Mouse (Mus musculus): ENCODE measurements around the gene Peli2. TPM values are rescaled to one million over a fixed set of nuclear protein-coding genes. Genes with fewer than 3 reads are reported as not detected.
A peak's percentile ranks its signal among the peaks of the same experiment; 100 is the strongest.

Peli2 gene
- polyA plus RNA-seq, 1 experiment from 2014 or later: 4.6 TPM

DNA sequence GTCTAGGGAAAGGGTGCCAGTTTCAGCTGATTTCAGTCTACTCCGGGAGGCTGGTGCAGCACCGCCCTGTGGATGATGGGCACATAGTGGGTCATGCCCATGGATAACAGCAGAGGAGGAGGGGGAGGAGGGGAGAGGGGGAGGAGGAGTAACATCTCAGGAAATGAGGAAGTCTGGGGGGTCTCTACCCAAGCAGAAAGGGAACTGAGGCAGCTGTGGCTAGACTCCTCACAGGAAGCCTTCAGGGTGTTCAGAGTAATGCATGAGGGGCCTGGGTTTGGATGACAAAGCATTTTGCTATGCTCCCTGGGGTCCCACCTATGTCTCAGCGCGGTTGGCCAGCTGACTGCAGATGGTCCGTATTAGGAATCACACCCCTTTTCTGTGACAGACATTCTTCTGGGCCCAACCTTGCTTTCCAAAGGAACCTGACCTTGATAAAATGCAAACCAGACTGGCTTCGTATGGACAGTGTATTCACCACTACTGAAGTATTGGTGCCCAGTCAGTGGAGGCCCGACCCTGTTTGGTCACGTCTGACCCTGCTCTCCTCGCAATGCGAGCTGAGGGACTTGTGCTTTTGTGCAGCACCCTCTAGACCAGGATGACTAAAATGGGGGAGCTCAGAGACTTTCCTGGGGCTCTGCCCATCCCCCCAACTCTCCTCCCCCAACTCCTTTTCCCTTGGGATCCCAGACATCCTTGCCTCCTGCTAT lies 182.0 kb downstream of the Peli2 start:
- WGBS: 85% methylated on average over 10 of the region's 10 CpGs
- Histone ChIP-seq H3K4me2 (ENCODE audit: low read length) (no peak overlapping the region), H3K4me3 (ENCODE audit: low read depth, low read length) (no peak overlapping the region), H3K36me3 (ENCODE audit: control insufficient read depth, insufficient read depth, low read length) (no peaks in the 10 kb centered on the region), H3K27ac (ENCODE audit: low read length) (no peak overlapping the region), H3K9me3 (replicated peaks; ENCODE audit: control insufficient read depth, low read length, poor library complexity, severe bottlenecking) (no peaks in the 10 kb centered on the region; the same call in 1 of the 2 replicates), H3K4me1 (ENCODE audit: control insufficient read depth, insufficient read depth, low read length) (no peaks in the 10 kb centered on the region), H3K27me3 (ENCODE audit: control insufficient read depth, insufficient read depth, low read depth, low read length) (no peaks in the 10 kb centered on the region), H3K9ac (ENCODE audit: low read depth, low read length) (no peak overlapping the region)
- ATAC-seq: no peak

DNA sequence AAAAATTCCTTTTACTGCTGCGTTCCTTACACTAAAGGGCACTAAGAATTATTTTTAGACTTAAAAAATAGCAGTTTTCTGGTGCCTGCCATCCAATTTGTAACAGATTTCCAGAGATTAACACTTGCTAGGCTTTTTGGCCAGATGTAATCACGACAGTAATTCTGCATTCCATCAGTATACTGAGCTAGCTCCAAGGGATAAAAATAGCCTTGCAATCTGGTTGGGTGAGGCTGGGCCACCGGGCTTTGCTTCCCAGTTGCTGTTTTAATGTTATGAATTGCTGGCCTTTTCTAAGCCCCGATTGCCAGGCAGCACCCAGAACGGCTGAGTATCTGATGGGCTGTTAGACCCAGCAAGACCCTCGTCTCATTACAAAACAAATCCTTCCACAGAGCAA lies 182.6 kb downstream of the Peli2 start:
- Histone ChIP-seq H3K9me3 (replicated peaks; ENCODE audit: control insufficient read depth, low read length, poor library complexity, severe bottlenecking) (no peaks in the 10 kb centered on the region; the same call in 1 of the 2 replicates), H3K27me3 (ENCODE audit: control insufficient read depth, insufficient read depth, low read depth, low read length) (no peaks in the 10 kb centered on the region), H3K36me3 (ENCODE audit: control insufficient read depth, insufficient read depth, low read length) (no peaks in the 10 kb centered on the region), H3K27ac (ENCODE audit: low read length) (no peak overlapping the region), H3K4me3 (ENCODE audit: low read depth, low read length) (no peak overlapping the region), H3K4me1 (ENCODE audit: control insufficient read depth, insufficient read depth, low read length) (no peaks in the 10 kb centered on the region), H3K9ac (ENCODE audit: low read depth, low read length) (no peak overlapping the region), H3K4me2 (ENCODE audit: low read length) (no peak overlapping the region)
- ATAC-seq: no peak
- 56% methylated on average over 6 of the region's 6 CpGs for WGBS

DNA sequence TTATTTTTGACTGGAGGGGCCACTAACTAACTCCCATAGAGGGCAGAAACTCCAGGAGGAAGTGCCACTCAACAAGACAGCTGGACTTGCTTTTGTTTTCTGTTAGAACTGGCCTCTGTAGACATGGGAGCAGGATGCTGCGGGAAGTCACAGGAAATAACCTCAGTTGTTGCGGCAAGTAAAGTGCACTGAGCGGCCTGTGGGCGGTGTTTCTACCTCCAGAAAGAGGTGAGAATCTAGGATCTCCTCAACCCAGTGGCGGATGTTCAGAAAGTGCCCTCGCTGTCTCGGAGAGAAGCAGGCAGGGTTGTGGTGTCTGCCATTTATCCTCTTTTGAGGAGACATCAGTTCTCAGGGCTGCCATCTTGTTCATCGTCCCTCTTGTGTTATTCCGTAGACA lies 183.2 kb downstream of the Peli2 start:
- 94% methylated on average over 9 of the region's 9 CpGs for WGBS
- Histone ChIP-seq H3K27ac (ENCODE audit: low read length) (no peak overlapping the region), H3K4me2 (ENCODE audit: low read length) (no peak overlapping the region), H3K4me3 (ENCODE audit: low read depth, low read length) (no peak overlapping the region), H3K4me1 (ENCODE audit: control insufficient read depth, insufficient read depth, low read length) (no peaks in the 10 kb centered on the region), H3K27me3 (ENCODE audit: control insufficient read depth, insufficient read depth, low read depth, low read length) (no peaks in the 10 kb centered on the region), H3K9ac (ENCODE audit: low read depth, low read length) (no peak overlapping the region), H3K9me3 (replicated peaks; ENCODE audit: control insufficient read depth, low read length, poor library complexity, severe bottlenecking) (no peaks in the 10 kb centered on the region; the same call in 1 of the 2 replicates), H3K36me3 (ENCODE audit: control insufficient read depth, insufficient read depth, low read length) (no peaks in the 10 kb centered on the region)
- ATAC-seq: no peak

- Histone ChIP-seq H3K4me3 (ENCODE audit: low read depth, low read length) (no peak overlapping the region), H3K9ac (ENCODE audit: low read depth, low read length) (no peak overlapping the region), H3K27me3 (ENCODE audit: control insufficient read depth, insufficient read depth, low read depth, low read length) (no peaks in the 10 kb centered on the region), H3K27ac (ENCODE audit: low read length) (no peak overlapping the region), H3K4me1 (ENCODE audit: control insufficient read depth, insufficient read depth, low read length) (no peaks in the 10 kb centered on the region), H3K4me2 (ENCODE audit: low read length) (no peak overlapping the region), H3K9me3 (replicated peaks; ENCODE audit: control insufficient read depth, low read length, poor library complexity, severe bottlenecking) (no peaks in the 10 kb centered on the region), H3K36me3 (ENCODE audit: control insufficient read depth, insufficient read depth, low read length) (no peaks in the 10 kb centered on the region)
- WGBS: 64% methylated on average over 3 of the region's 3 CpGs
- no peak for ATAC-seq
Measured at GRCm38 (mm10) chr14:48313234-48313633, 192.6 kb downstream of the Peli2 start.

DNA sequence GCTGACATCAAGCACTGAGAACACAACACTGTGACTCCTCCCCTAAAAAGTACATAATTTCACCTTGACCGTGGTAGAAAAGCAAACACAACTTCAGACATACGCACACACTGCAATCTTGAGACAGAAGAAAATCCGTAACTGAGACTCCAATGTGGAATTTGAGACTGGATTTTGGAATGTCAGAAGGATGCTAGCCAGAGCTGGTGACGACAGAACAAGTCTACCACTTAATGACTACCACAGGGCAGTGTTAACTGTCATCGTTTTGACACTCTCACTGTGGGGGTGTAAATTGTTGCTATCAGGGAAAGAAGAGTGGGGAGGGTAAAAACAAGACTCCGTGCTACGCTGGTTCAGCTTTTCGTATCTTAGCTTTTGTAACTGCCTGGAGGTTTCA lies 195.8 kb downstream of the Peli2 start:
- 80% methylated on average over 8 of the region's 8 CpGs for WGBS
- Histone ChIP-seq H3K27ac (ENCODE audit: low read length) (no peak overlapping the region), H3K9ac (ENCODE audit: low read depth, low read length) (no peak overlapping the region), H3K4me3 (ENCODE audit: low read depth, low read length) (no peak overlapping the region), H3K4me1 (ENCODE audit: control insufficient read depth, insufficient read depth, low read length) (no peaks in the 10 kb centered on the region), H3K4me2 (ENCODE audit: low read length) (no peak overlapping the region), H3K9me3 (replicated peaks; ENCODE audit: control insufficient read depth, low read length, poor library complexity, severe bottlenecking) (no peaks in the 10 kb centered on the region), H3K36me3 (ENCODE audit: control insufficient read depth, insufficient read depth, low read length) (no peaks in the 10 kb centered on the region), H3K27me3 (ENCODE audit: control insufficient read depth, insufficient read depth, low read depth, low read length) (no peaks in the 10 kb centered on the region)
- no peak for ATAC-seq

GRCm38 (mm10) chr14:48323771-48324459 lies 203.3 kb downstream of the Peli2 start:
- Histone ChIP-seq H3K27ac (ENCODE audit: low read length) (no peak overlapping the region), H3K9ac (ENCODE audit: low read depth, low read length) (no peak overlapping the region), H3K4me1 (ENCODE audit: control insufficient read depth, insufficient read depth, low read length) (peaks cover 2% of the 10 kb centered on the region; the same call in 1 of the 2 replicates), H3K4me3 (ENCODE audit: low read depth, low read length) (no peak overlapping the region), H3K9me3 (replicated peaks; ENCODE audit: control insufficient read depth, low read length, poor library complexity, severe bottlenecking) (no peaks in the 10 kb centered on the region), H3K4me2 (ENCODE audit: low read length) (peak overlapping the region; percentile 28), H3K27me3 (ENCODE audit: control insufficient read depth, insufficient read depth, low read depth, low read length) (no peaks in the 10 kb centered on the region), H3K36me3 (ENCODE audit: control insufficient read depth, insufficient read depth, low read length) (no peaks in the 10 kb centered on the region)
- peak; percentile 70; the same call in 1 of the 2 replicates for ATAC-seq
- WGBS: 64% methylated on average over 18 of the region's 18 CpGs

GRCm38 (mm10) chr14:48324460-48324850 lies 203.8 kb downstream of the Peli2 start:
- no peaks in the 10 kb centered on the region for H3K9me3 ChIP-seq (replicated peaks; ENCODE audit: control insufficient read depth, low read length, poor library complexity, severe bottlenecking)
- H3K27ac ChIP-seq (ENCODE audit: low read length): no peak overlapping the region
- no peak overlapping the region for H3K4me3 ChIP-seq (ENCODE audit: low read depth, low read length)
- no peaks in the 10 kb centered on the region for H3K36me3 ChIP-seq (ENCODE audit: control insufficient read depth, insufficient read depth, low read length)
- ATAC-seq: peak; percentile 42; the same call in 1 of the 2 replicates
- WGBS: 88% methylated on average over 4 of the region's 4 CpGs
- H3K9ac ChIP-seq (ENCODE audit: low read depth, low read length): no peak overlapping the region
- H3K27me3 ChIP-seq (ENCODE audit: control insufficient read depth, insufficient read depth, low read depth, low read length): no peaks in the 10 kb centered on the region
- peaks cover 2% of the 10 kb centered on the region; the same call in 1 of the 2 replicates for H3K4me1 ChIP-seq (ENCODE audit: control insufficient read depth, insufficient read depth, low read length)
- H3K4me2 ChIP-seq (ENCODE audit: low read length): peak overlapping the region; percentile 28; the same call in 1 of the 2 replicates

DNA sequence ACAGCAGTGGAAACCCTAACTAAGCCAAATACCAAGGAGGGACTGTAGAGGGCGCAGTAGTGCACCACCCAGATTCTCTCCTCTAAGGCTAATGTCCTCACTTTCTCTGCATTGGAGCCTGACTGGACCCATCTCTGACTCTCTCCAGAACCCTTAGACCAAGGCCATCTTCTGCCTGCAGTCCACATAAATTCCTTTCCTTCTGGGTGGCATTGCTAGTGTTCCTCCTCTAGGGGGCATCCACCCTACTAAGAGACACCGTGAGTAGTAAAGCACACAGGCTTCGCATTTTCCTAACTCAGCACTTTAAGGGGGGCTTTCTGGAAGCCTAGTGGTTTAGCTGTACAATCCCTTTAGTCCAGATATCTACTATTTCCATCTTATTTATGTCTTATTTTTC lies 207.1 kb downstream of the Peli2 start:
- H3K36me3 ChIP-seq (ENCODE audit: control insufficient read depth, insufficient read depth, low read length): no peaks in the 10 kb centered on the region
- no peak overlapping the region for H3K27ac ChIP-seq (ENCODE audit: low read length)
- no peaks in the 10 kb centered on the region for H3K27me3 ChIP-seq (ENCODE audit: control insufficient read depth, insufficient read depth, low read depth, low read length)
- whole genome bisulfite sequencing: 73% methylated on average over 3 of the region's 3 CpGs
- ATAC-seq: no peak
- peaks cover 18% of the 10 kb centered on the region for H3K4me1 ChIP-seq (ENCODE audit: control insufficient read depth, insufficient read depth, low read length)
- no peak overlapping the region for H3K9ac ChIP-seq (ENCODE audit: low read depth, low read length)
- no peak overlapping the region for H3K4me2 ChIP-seq (ENCODE audit: low read length)
- H3K4me3 ChIP-seq (ENCODE audit: low read depth, low read length): no peak overlapping the region
- H3K9me3 ChIP-seq (replicated peaks; ENCODE audit: control insufficient read depth, low read length, poor library complexity, severe bottlenecking): no peaks in the 10 kb centered on the region

- ATAC-seq: no peak
- H3K4me2 ChIP-seq (ENCODE audit: low read length): no peak overlapping the region
- no peaks in the 10 kb centered on the region for H3K27me3 ChIP-seq (ENCODE audit: control insufficient read depth, insufficient read depth, low read depth, low read length)
- H3K27ac ChIP-seq (ENCODE audit: low read length): no peak overlapping the region
- no peak overlapping the region for H3K4me3 ChIP-seq (ENCODE audit: low read depth, low read length)
- 90% methylated on average over 12 of the region's 12 CpGs for WGBS
- no peaks in the 10 kb centered on the region for H3K36me3 ChIP-seq (ENCODE audit: control insufficient read depth, insufficient read depth, low read length)
- peaks cover 20% of the 10 kb centered on the region for H3K4me1 ChIP-seq (ENCODE audit: control insufficient read depth, insufficient read depth, low read length)
- H3K9me3 ChIP-seq (replicated peaks; ENCODE audit: control insufficient read depth, low read length, poor library complexity, severe bottlenecking): no peaks in the 10 kb centered on the region
- H3K9ac ChIP-seq (ENCODE audit: low read depth, low read length): no peak overlapping the region
Measured at GRCm38 (mm10) chr14:48329716-48330365, 209.2 kb downstream of the Peli2 start.

Measured in midbrain, embryonic 16.5 days (tissue).